Mouse (Mus musculus): ENCODE results near the gene Col6a6. TPM values are rescaled to one million over a fixed set of nuclear protein-coding genes. Genes with fewer than 3 reads are reported as not detected.
A peak's percentile ranks its signal among the peaks of the same experiment; 100 is the strongest.
"Not testable (repeated sequence)": the region's sequence is repeated elsewhere in the genome, so short reads cannot be mapped to it uniquely, and the experiment has no call there.

Col6a6 gene
- total RNA-seq, 2 experiments from 2014 or later, result not detected

- no peak for ATAC-seq (replicated peaks; ENCODE audit: low FRiP score, poor library complexity, severe bottlenecking)
Measured at GRCm38 (mm10) chr9:105693056-105693455, 134.9 kb downstream of the Col6a6 start.

DNA sequence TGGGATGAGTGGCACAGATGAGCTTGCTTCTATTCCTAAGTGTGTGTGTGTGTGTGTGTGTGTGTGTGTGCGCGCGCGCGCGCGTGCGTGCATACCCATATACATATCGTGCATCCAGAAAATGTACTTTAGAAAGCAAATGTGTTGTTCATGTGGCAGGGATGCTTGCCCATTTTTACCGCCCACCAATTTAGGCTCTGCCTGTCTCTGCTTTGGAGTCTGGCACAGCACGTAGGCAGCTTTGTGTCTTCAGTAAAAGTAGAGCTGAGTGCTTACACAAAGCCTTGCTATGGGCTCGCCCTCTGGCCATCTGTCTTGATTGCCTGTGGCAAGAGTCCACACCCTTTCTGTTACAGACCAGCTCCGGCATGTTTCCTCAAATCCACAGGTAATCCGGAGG lies 135.5 kb downstream of the Col6a6 start:
- ATAC-seq (replicated peaks; ENCODE audit: low FRiP score, poor library complexity, severe bottlenecking), result no peak

DNA sequence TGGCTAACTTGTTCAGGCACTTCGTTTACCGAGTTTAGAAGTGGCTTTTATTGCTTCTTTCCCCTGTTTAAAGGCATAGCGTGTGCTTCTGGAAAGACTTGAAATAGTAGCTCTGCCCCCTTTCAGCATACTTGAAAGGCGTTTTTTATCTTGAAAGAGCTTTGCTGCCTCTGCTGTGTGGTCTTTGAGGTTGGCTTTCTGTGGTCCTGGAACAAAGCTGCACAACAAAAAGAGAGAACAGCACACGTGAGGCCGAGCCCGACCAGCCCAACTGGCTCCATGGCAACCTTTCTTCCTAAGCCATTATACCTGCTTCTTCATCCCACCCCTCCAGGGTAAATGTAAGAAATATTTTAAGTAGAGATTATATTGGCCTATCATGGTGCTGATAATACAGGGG lies 138.5 kb downstream of the Col6a6 start:
- no peak for ATAC-seq (replicated peaks; ENCODE audit: low FRiP score, poor library complexity, severe bottlenecking)

- no peak for ATAC-seq (replicated peaks; ENCODE audit: low FRiP score, poor library complexity, severe bottlenecking)
Measured at GRCm38 (mm10) chr9:105684549-105685165, 143.3 kb downstream of the Col6a6 start.

- ATAC-seq (replicated peaks; ENCODE audit: low FRiP score, poor library complexity, severe bottlenecking), result no peak
Measured at GRCm38 (mm10) chr9:105681386-105681785, 146.6 kb downstream of the Col6a6 start.

- no peak for ATAC-seq (replicated peaks; ENCODE audit: low FRiP score, poor library complexity, severe bottlenecking)
Measured at GRCm38 (mm10) chr9:105675941-105676340, 152.0 kb downstream of the Col6a6 start.

DNA sequence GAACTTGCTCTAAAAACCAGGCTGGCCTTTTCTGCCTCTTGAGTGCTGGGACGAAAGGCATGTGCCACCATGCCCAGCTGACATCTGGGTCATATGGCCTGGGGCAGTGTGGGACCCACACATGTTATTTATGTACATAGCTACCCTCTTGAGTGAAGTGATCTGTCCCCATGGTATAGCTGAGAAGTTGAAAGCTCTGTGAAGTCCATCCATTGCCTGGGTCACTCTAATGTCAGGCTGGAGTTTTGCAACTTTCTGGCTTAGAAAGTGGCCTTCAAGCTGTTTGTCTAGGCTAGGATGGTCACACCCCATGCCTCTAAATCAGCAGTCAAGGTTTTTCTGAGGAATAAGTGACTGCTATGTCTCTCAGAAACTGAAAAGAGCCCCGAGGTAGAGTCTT lies 155.9 kb downstream of the Col6a6 start:
- ATAC-seq (replicated peaks; ENCODE audit: low FRiP score, poor library complexity, severe bottlenecking), result no peak

GRCm38 (mm10) chr9:105670916-105671315 lies 157.0 kb downstream of the Col6a6 start:
- no peak for ATAC-seq (replicated peaks; ENCODE audit: low FRiP score, poor library complexity, severe bottlenecking)

- ATAC-seq (replicated peaks; ENCODE audit: low FRiP score, poor library complexity, severe bottlenecking), result no peak
Measured at GRCm38 (mm10) chr9:105665269-105665668, 162.7 kb downstream of the Col6a6 start.

DNA sequence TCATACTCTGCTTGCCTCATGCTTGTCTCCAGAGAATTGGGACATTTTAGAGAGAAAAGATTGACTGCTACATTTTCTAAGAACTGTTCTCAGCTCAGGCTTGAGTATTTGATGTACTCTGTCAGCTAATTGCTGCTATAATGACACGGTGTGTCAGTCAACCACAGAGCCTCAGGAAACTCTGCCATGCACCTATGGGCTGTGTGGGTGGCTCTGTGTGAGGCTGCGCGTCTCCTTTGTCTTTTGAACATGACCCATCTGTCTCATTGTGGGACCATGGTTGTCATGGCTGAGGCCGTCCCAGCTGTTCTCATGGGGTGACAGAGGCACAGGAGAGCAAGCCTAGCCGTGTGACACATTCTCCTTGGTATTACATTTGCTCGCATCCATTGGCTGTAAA lies 168.1 kb downstream of the Col6a6 start:
- no peak for ATAC-seq (replicated peaks; ENCODE audit: low FRiP score, poor library complexity, severe bottlenecking)

- no peak for ATAC-seq (replicated peaks; ENCODE audit: low FRiP score, poor library complexity, severe bottlenecking)
Measured at GRCm38 (mm10) chr9:105658216-105658615, 169.7 kb downstream of the Col6a6 start.

DNA sequence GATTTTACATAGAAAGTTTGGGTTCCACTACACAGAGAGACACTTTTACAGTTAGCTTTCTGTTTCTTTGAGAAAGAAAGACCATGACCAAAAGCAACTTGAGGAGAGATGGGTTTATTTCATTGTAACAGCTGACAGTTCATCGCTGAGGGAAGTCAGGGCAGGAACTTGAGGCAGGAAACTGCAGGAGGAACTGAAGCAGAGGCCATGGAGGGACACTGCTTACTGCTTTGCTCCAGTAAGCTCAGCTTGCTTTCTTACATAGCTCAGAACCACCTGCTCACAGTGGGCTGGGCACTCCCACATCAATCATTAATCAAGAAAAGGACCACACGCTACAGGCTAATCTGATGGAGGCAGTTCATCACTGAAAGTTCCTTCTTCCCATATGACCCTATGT lies 171.8 kb downstream of the Col6a6 start:
- no peak for ATAC-seq (replicated peaks; ENCODE audit: low FRiP score, poor library complexity, severe bottlenecking)

DNA sequence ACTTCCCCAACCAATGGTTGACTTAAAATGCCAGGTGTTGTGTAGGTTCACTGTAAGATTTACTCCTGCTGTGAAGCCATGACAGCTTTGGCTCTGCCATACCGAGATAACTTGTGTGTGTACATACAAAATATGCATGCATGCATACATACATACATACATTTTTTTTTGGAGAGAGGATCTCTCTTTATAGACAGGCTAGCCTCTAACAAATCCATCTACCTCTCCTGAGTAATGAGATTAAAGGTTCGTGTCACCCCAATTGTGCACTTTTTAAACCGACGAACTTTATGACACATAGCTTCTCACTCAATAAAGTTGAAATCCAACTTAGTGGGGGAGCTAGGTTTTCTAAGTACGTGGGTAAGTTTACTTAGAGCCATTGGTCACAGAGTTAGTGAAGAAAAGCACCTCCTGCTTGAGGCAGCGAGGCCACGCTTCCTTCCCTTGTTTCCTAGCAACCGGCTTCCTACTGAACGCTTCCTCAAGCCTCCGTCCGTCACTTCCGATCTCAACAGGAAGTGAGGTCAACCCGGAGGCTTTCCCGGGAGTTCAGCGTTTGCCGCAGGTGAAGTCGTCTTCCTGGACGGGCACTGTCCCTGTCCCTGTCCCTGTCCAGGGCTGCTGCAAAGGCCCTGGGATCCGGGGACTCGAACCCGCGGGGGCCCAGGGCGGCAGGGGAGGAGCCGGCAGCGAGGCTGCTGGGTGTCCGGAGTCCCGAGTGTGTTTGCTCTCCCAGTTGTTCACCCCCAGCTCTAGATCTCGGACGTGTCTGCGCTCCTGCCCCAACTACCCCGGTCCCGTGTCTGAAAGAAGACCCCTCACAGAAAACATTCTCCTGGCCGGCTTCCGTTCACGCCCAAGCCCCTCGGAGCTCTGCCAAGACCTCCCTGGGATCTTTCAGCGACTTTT lies 185.2 kb downstream of the Col6a6 start, which contains the start of gene Pik3r4:
Gene Pik3r4, plus strand, starts transcription at position 519 of the 912 bp plus-strand sequence.
- peak; percentile 86 for ATAC-seq (replicated peaks; ENCODE audit: low FRiP score, poor library complexity, severe bottlenecking)

DNA sequence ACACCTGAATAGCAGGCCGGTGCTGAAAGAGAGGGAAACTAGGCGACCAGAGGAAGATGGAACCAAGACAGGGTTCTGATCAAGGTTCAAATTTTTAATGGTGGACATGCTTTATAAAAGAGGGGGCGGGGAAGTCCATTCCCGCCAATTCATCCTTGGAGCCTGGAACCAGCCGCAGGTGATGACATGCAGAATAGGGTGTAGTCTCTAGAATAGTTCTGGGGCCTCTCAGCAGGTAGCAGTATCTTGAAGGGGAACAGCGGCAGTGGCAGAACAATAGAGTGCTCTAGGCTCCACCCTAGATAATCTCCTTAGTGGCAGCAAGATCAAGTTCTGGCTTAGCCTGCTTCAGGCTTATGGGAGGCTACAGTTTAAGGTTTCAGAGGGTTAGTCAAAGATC lies 186.6 kb downstream of the Col6a6 start:
- not testable (repeated sequence) for ATAC-seq (replicated peaks; ENCODE audit: low FRiP score, poor library complexity, severe bottlenecking)

Other genes starting within 250 kb of the Col6a6 start
- 4.6 and 13.0 TPM in 2 replicates for gene Pik3r4, start 185.2 kb downstream of the Col6a6 start, total RNA-seq (2015; ENCODE audit: low replicate concordance)
- 4.2 and 5.0 TPM in 2 replicates for gene Pik3r4, start 185.2 kb downstream of the Col6a6 start, total RNA-seq (2017; ENCODE audit: low replicate concordance)
- not detected in 2 replicates for gene Col6a5, start 132.5 kb upstream of the Col6a6 start, total RNA-seq (2015; ENCODE audit: low replicate concordance)
- gene Col6a5, start 132.5 kb upstream of the Col6a6 start, total RNA-seq (2017; ENCODE audit: low replicate concordance), result not detected in 2 replicates